Mouse (Mus musculus) myocyte (in vitro differentiated cells): ENCODE measurements around the gene Metap1.

ENCODE experiments used
- CEBPB ChIP-seq: IDR thresholded peaks from 2 replicates; pipeline ENCODE4 v1.6.1; 2011; ENCODE audit warnings: mild to moderate bottlenecking, moderate library complexity; ENCODE audit not compliant: poor library complexity, insufficient read depth, severe bottlenecking
- E2F4 ChIP-seq: IDR thresholded peaks from one replicate; pipeline ENCODE4 v1.6.1; 2011; ENCODE audit warnings: mild to moderate bottlenecking, control low read depth, moderate library complexity; ENCODE audit not compliant: insufficient read depth
- MYOD1 ChIP-seq, 3 experiments: IDR thresholded peaks; one replicate each; pipeline ENCODE4 v1.6.1; 2011; ENCODE audit warnings: control low read depth in 2 of 3, low read depth in 2 of 3, mild to moderate bottlenecking in 2 of 3, moderate library complexity in 1 of 3; ENCODE audit not compliant: insufficient read length in 2 of 3, control insufficient read depth in 1 of 3
- POLR2A ChIP-seq: IDR thresholded peaks from one replicate; pipeline ENCODE4 v1.6.1; 2011; ENCODE audit warnings: low read depth, mild to moderate bottlenecking, control low read depth, moderate library complexity; ENCODE audit not compliant: insufficient read length

GRCm38 (mm10) chr3:138490034-138490337 lies 671 bp upstream of the Metap1 start:
- TF ChIP-seq POLR2A (no peak), CEBPB (no peak), E2F4 (no peak), MYOD1 (IDR thresholded peaks at IDR 0.05; ENCODE audit: control insufficient read depth in 1 of 3, insufficient read length in 2 of 3, low read depth in 2 of 3) (no peak)
